Mouse (Mus musculus) megakaryocyte, embryonic 14.5 days (primary cell): ENCODE results near the gene Chst13. TPM values are rescaled to one million over a fixed set of nuclear protein-coding genes. Genes with fewer than 3 reads are reported as not detected.

Experiments used
- H3K27me3 ChIP-seq: replicated peaks from 2 replicates; pipeline ENCODE3; 2012; ENCODE audit warnings: inconsistent platforms
- H3K36me3 ChIP-seq: replicated peaks from 2 replicates; pipeline ENCODE3; 2012; ENCODE audit warnings: low read length, inconsistent platforms, mixed read lengths
- H3K4me1 ChIP-seq: 2 replicates; pipeline ENCODE4 v1.6.1; 2012; ENCODE audit warnings: inconsistent platforms
- H3K4me3 ChIP-seq: replicated peaks from 2 replicates; pipeline ENCODE3; 2012; ENCODE audit warnings: moderate library complexity, mild to moderate bottlenecking, inconsistent platforms
- H3K9me3 ChIP-seq: 2 replicates; pipeline ENCODE4 v1.6.1; 2012; ENCODE audit warnings: inconsistent platforms
- FLI1 ChIP-seq: IDR thresholded peaks from 2 replicates; pipeline ENCODE4 v1.6.1; 2012; ENCODE audit warnings: low read length, inconsistent platforms, mixed read lengths
- GATA1 ChIP-seq: IDR thresholded peaks from 3 replicates; pipeline ENCODE4 v1.6.1; 2012; ENCODE audit warnings: mixed read lengths, low read length, inconsistent platforms, borderline replicate concordance
- polyA plus RNA-seq: library from polyadenylated mRNA; stranded (reverse); fragments of >175 nt; gene quantifications from 2 replicates; pipeline ENCODE4 v1.2.3, GENCODE M21; 2012; ENCODE audit warnings: low replicate concordance; ENCODE audit not compliant: insufficient read depth

Chst13 gene
- polyA plus RNA-seq, 1 experiment, result 0.13 TPM

DNA sequence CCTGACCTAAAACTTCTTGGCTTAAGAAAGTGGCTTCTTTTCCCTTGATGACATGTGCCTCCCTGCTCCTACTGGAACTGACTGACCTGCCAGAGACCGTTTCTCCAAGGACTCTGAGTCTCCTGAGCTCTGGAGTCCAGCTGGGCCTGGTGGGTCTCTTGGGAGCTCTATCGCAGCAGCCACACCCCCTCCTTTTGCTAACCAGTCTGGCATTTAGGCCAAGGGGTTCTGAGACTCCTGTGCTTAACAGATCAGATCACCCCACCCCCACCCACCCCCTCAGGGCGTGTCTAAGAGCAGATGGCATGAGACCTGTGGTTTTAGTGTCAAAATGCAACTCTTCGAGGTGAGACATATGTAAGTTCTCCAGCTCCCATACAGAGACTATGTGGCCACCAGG is 3.2 kb downstream of the Chst13 start:
- TF ChIP-seq GATA1 (no peak), FLI1 (no peak)
- Histone ChIP-seq H3K4me3 (no peak overlapping the region), H3K9me3 (no peaks in the 10 kb centered on the region), H3K27me3 (peaks cover 50% of the 10 kb centered on the region), H3K36me3 (no peaks in the 10 kb centered on the region), H3K4me1 (peaks cover 5% of the 10 kb centered on the region)

DNA sequence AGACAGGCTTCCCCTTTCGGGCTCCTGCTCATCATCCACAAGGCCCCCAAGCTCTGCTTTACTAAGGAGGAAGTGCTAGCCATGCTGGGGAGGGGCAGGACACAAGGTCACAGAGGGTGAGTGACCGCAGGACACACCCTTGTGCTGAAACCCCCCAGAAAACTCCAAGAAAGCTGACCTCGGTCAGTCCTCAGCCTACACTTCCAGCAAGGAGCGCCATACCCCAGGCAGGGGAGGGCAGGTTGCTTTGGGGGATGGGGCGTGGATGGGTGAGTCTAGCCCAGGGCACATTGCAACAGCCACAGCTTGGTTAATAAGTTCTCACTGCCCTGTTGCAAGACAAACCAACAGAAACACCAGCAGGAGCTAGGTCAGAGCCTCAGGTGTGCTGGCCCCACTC is 4.6 kb downstream of the Chst13 start:
- H3K4me3 ChIP-seq, result no peak overlapping the region
- H3K36me3 ChIP-seq, result no peaks in the 10 kb centered on the region
- peaks cover 5% of the 10 kb centered on the region; the same call in 1 of the 2 replicates for H3K9me3 ChIP-seq
- peaks cover 38% of the 10 kb centered on the region for H3K27me3 ChIP-seq
- no peak for TF ChIP-seq FLI1
- no peak for TF ChIP-seq GATA1
- H3K4me1 ChIP-seq, result peaks cover 5% of the 10 kb centered on the region

DNA sequence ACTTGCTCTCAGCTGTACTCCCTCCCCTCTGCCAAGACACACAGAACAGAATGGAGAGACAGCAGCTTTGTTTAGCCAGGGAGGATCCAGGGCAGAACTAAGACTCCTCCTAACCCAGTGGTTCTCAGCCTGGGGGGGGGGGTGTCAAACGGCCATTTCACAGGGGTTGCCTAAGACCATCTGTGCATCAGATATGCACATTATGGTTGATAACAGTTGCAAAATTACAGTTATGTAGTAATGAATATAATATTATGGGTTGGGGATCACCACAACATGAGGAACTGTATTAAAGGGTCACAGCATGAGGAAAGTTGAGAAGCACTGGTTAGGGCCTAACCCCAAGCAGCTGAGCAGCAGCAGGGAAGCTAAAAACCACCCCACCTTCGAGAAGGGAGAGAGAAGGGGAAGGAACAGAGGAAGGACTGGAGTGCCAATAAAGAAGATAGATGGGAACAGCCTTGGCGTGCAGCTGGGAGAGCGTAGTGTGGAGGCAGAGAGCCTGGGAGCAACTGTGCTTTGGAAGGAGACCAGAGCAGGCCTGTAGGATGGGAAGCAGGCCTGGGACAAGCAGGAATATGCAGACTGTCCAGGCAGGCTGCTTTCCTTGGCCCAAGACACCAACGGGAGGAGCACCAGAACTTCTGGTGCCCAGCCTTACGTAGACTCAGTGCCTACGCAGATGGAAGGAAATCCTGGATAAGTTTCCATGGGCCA is 5.4 kb downstream of the Chst13 start:
- Histone ChIP-seq H3K9me3 (peaks cover 5% of the 10 kb centered on the region; the same call in 1 of the 2 replicates), H3K27me3 (peaks cover 30% of the 10 kb centered on the region), H3K36me3 (no peaks in the 10 kb centered on the region), H3K4me1 (no peaks in the 10 kb centered on the region; the same call in 1 of the 2 replicates), H3K4me3 (no peak overlapping the region)
- TF ChIP-seq FLI1, result no peak

DNA sequence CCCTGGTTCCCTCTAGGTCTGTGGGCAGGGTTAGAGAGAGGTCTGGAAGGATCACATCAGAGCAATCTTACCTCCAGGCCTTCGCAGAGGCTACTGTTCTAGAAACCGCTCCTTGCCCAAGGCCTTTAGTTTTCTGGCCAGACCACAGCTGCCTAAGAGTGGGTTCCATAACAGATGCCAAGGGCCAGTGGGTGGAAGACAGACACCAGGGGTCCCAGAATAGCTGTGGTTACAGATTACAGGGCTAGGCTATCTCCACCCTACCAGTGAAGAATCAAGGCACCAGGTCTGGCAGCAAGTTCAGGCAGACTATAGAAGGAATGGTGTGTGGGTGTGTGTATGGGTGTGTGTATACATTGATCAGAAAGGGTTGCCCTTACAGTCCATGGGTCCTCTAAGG is 6.0 kb downstream of the Chst13 start:
- H3K9me3 ChIP-seq, result peaks cover 5% of the 10 kb centered on the region; the same call in 1 of the 2 replicates
- TF ChIP-seq GATA1 (no peak), FLI1 (no peak)
- no peaks in the 10 kb centered on the region for H3K36me3 ChIP-seq
- H3K27me3 ChIP-seq, result peaks cover 25% of the 10 kb centered on the region
- H3K4me1 ChIP-seq, result no peaks in the 10 kb centered on the region
- H3K4me3 ChIP-seq, result no peak overlapping the region

DNA sequence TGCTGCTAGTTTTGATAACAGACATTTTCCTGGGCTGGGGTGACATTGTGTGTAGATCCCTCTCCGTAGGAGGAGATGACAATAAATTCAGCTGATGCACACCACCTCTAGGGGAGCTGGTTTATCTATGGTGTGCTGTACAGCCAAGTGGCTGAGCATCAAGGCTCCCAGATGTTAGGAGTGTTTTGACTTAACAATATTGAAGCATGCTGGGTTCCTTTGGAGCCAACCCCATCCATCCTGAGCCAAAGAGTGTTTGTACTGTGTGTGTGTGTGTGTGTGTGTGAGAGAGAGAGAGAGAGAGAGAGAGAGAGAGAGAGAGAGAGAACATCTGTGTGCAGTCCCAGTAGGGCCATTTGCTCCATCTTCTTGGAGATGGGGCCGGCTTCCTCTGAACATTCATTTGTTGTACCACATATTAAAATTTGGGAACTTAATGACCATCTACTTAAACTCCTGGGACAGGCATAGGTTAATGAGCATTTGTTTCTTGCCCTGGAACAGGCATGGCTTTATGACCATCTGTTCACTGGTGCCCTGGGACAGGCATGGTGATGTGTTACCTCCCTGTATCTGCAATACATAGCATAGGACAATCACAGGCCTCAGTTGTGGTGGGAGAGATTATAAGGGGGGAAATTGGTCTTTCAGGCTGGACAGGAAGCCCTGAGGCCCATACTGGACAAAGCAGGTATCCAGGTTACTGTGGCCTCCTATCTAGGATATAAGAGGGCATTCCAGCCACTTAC is 7.3 kb downstream of the Chst13 start:
- TF ChIP-seq FLI1, result no peak
- TF ChIP-seq GATA1, result no peak
- Histone ChIP-seq H3K27me3 (peaks cover 18% of the 10 kb centered on the region), H3K4me1 (no peaks in the 10 kb centered on the region), H3K4me3 (no peak overlapping the region), H3K36me3 (no peaks in the 10 kb centered on the region), H3K9me3 (peaks cover 5% of the 10 kb centered on the region; the same call in 1 of the 2 replicates)

DNA sequence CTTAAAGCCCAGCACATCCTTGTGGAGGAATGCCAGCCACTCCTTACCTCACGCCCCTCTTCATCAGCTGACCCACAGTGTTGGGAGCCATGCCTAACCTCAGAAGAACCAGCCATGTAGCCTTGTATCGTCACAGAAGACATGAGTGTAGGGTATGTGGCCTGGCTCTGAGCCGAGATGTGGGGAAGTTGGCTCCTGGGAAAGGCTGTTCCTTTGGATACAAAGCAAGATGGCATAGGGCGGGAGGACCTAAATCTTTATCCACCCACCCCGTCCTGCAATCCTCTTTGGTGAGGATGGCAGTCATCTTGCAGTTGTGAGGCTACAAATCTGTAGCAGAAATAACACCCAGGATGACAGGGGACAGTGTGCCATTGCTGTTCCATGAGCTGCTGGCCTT is 9.0 kb downstream of the Chst13 start:
- TF ChIP-seq FLI1 (no peak), GATA1 (no peak)
- H3K4me3 ChIP-seq, result no peak overlapping the region
- H3K9me3 ChIP-seq, result peaks cover 8% of the 10 kb centered on the region; the same call in 1 of the 2 replicates
- H3K27me3 ChIP-seq, result peaks cover 12% of the 10 kb centered on the region
- no peaks in the 10 kb centered on the region for H3K4me1 ChIP-seq
- H3K36me3 ChIP-seq, result no peaks in the 10 kb centered on the region

DNA sequence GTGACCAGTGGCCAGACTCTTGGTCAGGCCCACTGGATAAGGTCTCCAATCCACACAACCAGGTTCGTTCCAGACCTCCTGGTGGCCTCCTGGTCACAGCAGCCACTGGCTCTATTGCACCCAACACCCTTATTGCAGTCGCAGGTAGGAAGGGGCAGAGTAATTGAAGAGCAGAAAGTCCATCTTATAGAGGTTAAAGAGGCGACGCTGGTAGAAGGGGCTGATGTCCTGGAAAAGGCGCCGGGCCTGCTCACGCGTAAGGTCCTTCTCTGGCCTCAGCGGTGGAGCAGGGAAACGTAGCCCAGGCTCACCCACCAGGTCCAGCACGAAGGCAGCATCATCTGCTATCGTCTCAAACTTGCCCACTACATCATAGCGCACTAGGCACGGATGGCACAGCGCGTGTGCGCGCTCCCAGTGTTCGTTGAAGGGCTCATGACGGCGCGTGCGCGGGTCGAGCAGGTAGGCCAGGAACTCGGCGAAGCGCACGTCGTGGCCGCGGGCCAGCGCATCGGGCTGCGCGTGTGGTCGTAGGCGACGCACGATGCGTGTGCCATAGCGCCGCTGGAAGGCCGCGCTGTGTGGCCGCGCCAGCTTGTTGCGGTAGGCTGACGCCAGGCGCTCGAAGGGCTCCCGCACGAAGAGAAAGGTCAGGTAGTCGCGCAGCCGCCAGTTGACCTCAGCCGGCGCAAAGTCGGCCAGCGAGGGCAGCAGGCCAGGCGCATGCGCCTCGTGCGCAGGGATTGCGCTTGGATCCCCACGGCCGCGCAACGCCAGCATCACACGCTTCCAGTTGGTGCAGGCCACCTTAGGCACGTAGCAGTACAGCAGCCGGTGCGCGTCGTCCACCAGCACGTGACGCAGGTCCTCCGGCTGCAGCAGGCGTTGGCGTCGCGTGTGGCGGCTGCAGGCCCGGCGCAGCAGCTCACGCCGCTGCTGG is 15.9 kb downstream of the Chst13 start:
- Histone ChIP-seq H3K27me3 (peaks cover 12% of the 10 kb centered on the region), H3K4me1 (no peaks in the 10 kb centered on the region; the same call in 1 of the 2 replicates), H3K36me3 (no peaks in the 10 kb centered on the region), H3K9me3 (peaks cover 17% of the 10 kb centered on the region), H3K4me3 (peak overlapping the region; percentile 56)
- no peak for TF ChIP-seq FLI1
- no peak for TF ChIP-seq GATA1

DNA sequence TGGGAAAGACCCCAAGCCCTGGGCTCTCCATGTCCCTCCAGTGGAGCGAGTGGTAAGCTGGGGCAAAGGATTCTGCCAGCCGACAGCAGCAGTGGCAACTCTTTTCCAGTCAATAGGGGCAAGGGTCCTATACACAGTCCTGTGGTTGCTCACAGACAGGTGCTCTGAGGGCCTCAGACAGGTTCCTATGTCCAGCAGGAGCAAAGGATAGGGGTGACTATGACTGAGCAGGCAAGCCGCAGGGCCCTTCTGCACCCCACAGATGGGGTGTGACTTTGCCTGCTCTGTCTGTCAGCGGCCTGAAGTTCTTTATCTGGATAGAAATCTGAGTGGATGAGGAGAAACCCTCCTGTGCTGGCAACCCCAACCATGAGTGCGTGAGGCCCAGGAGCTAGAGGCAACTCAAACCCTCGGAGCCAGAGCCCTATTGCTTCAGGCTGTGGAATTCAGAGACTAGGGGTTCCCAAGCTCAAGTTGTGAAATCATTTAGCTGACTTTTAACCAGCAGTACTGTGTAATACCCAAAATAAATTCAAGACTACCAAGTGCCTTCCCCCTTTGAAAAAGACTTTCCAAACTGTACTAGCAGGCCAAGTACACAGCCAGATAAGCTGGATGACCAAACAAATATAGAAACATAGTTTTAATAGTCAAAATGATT is 18.5 kb downstream of the Chst13 start:
- H3K4me1 ChIP-seq, result no peaks in the 10 kb centered on the region; the same call in 1 of the 2 replicates
- TF ChIP-seq GATA1, result no peak
- TF ChIP-seq FLI1, result no peak
- H3K27me3 ChIP-seq, result peaks cover 12% of the 10 kb centered on the region
- peaks cover 14% of the 10 kb centered on the region for H3K9me3 ChIP-seq
- H3K36me3 ChIP-seq, result no peaks in the 10 kb centered on the region
- no peak overlapping the region for H3K4me3 ChIP-seq

DNA sequence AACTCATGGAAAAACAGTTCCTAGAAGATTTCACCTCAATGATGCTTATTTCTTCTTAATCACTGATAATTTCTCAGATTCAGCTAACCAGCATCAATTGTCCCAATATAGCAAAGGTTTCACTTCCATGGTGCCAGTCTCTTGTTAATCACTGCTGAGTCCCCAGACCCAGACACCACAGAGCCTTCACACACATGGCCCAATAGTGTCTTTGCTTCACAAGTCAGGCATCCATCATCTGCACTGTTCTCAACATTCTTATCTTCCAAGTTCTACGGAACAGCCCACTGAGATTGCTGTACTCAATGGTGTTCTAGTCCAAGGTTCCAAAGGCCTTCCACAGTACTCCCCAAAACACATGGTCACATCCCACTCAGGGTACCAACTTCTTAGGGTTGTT is 24.1 kb downstream of the Chst13 start, which contains the start of gene BC048671:
TSS of gene BC048671 (plus strand) at position 301 of the 400 bp plus-strand sequence.
- Histone ChIP-seq H3K36me3 (no peaks in the 10 kb centered on the region), H3K4me1 (no peaks in the 10 kb centered on the region), H3K4me3 (no peak within 1 kb of the TSS), H3K9me3 (peaks cover 6% of the 10 kb centered on the region), H3K27me3 (no peaks in the 10 kb centered on the region)
- TF ChIP-seq FLI1, result no peak
- no peak for TF ChIP-seq GATA1
